Mouse (Mus musculus): ENCODE data around the gene Cox7a2l. TPM values are rescaled to one million over a fixed set of nuclear protein-coding genes. Genes with fewer than 3 reads are reported as not detected.

Gene Cox7a2l
- polyA plus RNA-seq, 1 experiment from 2014 or later: 113 TPM

DNA sequence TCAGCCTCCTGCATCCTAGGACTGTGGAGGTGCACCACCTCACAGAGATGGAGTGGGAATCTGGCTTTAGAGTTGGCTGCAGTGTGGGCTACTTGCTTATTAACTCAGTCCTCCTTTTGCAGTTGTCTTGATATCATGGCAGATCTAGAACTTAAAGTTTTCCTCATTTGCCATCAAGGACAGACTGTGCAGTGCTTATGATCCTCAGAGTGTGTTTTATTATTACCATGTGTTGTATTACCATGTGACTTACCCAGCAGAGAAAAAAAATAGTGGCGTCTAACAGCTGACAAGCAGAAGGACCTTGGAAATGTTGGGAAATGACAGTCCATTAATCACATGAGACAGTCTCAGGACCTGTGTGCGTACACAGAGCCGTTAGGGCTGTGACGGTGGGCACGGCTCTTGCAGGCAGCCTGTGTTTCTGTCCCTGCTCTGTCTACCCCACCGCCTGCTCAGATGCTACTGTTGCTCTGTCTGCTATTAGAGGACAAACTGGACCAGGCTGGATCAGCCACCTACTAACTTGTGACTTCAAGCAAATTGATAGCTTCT lies 50.4 kb downstream of the Cox7a2l start:
- H3K27me3 ChIP-seq (ENCODE audit: low read depth, poor library complexity, severe bottlenecking): no peaks in the 10 kb centered on the region
- no peaks in the 10 kb centered on the region for H3K9me3 ChIP-seq (replicated peaks)
- 0 out of 2 replicates have a peak, but pooled peaks cover 3% of the 10 kb centered on the region for H3K4me1 ChIP-seq
- H3K36me3 ChIP-seq: peaks cover 92% of the 10 kb centered on the region
- no peak for DNase-seq (ENCODE audit: low spot score)
- no peak overlapping the region for H3K4me3 ChIP-seq
- 72% methylated on average over 6 of the region's 6 CpGs for WGBS
- H3K27ac ChIP-seq: no peak overlapping the region

DNA sequence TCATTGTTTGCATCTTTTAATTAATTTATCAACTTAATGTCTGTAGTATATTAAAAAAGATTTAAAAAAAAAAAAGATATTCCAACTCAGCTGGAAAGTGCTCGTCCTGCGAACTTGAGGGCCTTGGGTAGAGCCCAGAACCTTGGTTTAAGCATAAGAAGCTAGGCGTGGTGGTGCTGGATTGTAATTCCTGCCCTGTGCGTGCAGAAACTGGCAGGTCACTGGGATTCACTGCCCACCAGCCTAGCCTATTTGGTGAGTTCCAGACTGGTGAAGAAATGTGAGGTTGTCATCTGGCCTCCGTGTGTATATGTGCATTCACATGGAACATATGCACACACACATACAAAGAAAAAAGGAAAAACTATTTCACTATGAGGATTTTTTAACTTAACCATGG lies 51.2 kb downstream of the Cox7a2l start:
- WGBS: 94% methylated on average over 5 of the region's 5 CpGs

DNA sequence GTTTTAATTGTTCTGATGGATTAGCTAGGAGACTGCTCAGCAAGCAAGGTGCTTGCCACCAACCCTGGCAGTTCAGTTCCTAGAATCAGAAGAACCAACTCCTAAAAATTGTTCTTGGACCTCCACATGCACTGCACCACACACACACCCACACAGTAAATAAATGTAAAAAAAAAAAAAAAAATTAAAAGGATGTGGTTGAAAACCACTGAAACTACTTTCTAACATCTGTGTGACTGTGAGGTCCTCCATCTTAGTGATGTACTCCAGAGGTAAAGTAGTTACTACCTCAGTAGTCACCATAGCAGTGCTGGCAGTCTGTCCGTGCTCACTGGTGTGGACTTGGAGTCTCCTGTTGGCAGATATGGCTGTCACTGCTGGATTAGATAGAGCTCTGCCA lies 59.9 kb downstream of the Cox7a2l start:
- 93% methylated on average over 1 of the region's 1 CpGs for WGBS
- Histone ChIP-seq H3K9me3 (replicated peaks) (no peaks in the 10 kb centered on the region), H3K27me3 (ENCODE audit: low read depth, poor library complexity, severe bottlenecking) (no peaks in the 10 kb centered on the region), H3K4me1 (no peaks in the 10 kb centered on the region), H3K36me3 (peaks cover 97% of the 10 kb centered on the region), H3K4me3 (no peak overlapping the region), H3K27ac (no peak overlapping the region)
- DNase-seq (ENCODE audit: low spot score): no peak

More for the DNA sequence above, 51.2 kb downstream of the Cox7a2l start:
- 0 out of 2 replicates have a peak, but pooled peaks cover 3% of the 10 kb centered on the region for H3K4me1 ChIP-seq
- peaks cover 92% of the 10 kb centered on the region for H3K36me3 ChIP-seq
- no peak overlapping the region for H3K27ac ChIP-seq
- no peak overlapping the region for H3K4me3 ChIP-seq
- no peak for DNase-seq (ENCODE audit: low spot score)
- H3K9me3 ChIP-seq (replicated peaks): no peaks in the 10 kb centered on the region
- H3K27me3 ChIP-seq (ENCODE audit: low read depth, poor library complexity, severe bottlenecking): no peaks in the 10 kb centered on the region

DNA sequence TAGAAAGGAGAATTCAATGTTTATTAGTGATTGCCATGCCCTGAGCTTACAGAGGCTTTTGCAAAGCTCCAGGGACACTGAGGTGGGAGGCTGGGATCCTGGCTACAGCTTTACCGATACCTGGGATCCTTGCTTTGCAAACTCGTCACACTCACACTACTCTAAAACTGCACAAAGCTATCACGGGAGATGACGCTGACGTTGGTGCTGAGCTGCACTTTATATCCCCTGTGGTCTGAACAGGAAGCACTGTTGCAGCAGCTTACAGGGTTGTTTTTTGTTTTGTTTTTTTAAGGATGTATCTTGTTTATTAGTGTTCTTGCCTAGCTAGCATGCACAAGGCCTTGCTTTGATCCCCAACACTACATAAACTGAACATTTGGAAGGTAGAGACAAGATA lies 63.5 kb downstream of the Cox7a2l start:
- Histone ChIP-seq H3K4me3 (no peak overlapping the region), H3K4me1 (no peaks in the 10 kb centered on the region), H3K27me3 (ENCODE audit: low read depth, poor library complexity, severe bottlenecking) (no peaks in the 10 kb centered on the region), H3K27ac (no peak overlapping the region), H3K9me3 (replicated peaks) (no peaks in the 10 kb centered on the region), H3K36me3 (peaks cover 97% of the 10 kb centered on the region)
- no peak for DNase-seq (ENCODE audit: low spot score)
- WGBS: 94% methylated on average over 5 of the region's 5 CpGs

DNA sequence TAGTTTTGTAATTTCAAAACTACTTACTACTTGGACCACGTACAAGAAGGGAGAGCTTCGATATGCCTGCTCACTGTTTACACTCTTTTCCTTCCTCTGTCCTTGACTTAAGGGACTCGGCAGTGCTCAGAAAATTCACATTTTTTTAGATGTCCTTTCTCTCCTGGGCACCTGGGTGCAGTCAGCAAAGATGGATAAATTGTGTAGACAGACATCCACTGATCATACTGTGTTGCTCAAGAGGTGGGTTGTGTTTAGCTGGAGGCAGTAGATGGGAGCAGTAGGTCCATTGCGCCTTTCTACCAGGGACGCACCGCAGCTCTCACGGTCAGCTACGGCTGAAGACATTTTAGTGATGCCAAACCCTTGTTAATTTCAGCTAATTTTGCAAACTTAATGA lies 64.7 kb downstream of the Cox7a2l start:
- H3K27ac ChIP-seq: no peak overlapping the region
- WGBS: 98% methylated on average over 8 of the region's 8 CpGs
- H3K4me1 ChIP-seq: no peaks in the 10 kb centered on the region
- H3K36me3 ChIP-seq: peaks cover 97% of the 10 kb centered on the region
- H3K27me3 ChIP-seq (ENCODE audit: low read depth, poor library complexity, severe bottlenecking): no peaks in the 10 kb centered on the region
- no peak for DNase-seq (ENCODE audit: low spot score)
- H3K4me3 ChIP-seq: no peak overlapping the region
- no peaks in the 10 kb centered on the region for H3K9me3 ChIP-seq (replicated peaks)

Other genes with a start within 250 kb of the Cox7a2l start
- gene Eml4, start 166.4 kb downstream of the Cox7a2l start, polyA plus RNA-seq (2016; fragmentation: Nextera tagmentation; extraction: Ambion mirVana): 71.6 and 72.3 TPM in 2 replicates
- not detected in 2 replicates for gene Kcng3, start 114.6 kb upstream of the Cox7a2l start, polyA plus RNA-seq (2016; fragmentation: Nextera tagmentation; extraction: Ambion mirVana)
- 46.2 and 49.0 TPM in 2 replicates for gene Mta3, start 188.8 kb upstream of the Cox7a2l start, polyA plus RNA-seq (2016; fragmentation: Nextera tagmentation; extraction: Ambion mirVana)

Measured in limb, embryonic 10.5 days (tissue).